Mouse (Mus musculus): ENCODE measurements at regions not wholly inside any gene's neighbourhood (a gene's known extent, or its start where the extent isn't known, plus 50 kb on each side); places are given as distances from the start of the nearest gene placed in this dataset.

DNA sequence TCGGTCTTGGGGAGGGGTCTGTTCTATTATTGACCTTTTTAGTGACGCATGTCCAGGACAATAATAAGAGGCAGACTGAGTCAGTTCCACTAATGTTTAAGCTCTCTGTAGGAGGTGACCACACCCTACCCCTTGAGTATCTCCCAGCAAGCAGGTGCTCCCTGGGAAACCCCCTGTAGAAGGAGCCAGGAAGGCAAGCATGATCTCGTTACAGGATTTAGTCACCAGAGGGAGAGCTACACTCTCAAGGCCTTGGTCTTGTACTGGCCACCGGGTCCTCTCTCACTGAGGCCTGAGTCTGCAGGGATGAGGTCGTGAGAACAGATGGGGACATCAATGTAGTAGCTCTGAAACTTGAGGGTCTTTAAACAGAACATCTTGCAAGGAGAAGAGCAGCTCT, 55.3 kb upstream of the Ccnd2 start:
- no peak for DNase-seq (ENCODE audit: low read depth, low spot score)

- no peak for DNase-seq (ENCODE audit: low read depth, low spot score)
Observed at GRCm38 (mm10) chr6:127213355-127213754, 61.4 kb upstream of the Ccnd2 start.

GRCm38 (mm10) chr6:127215915-127216314, 63.9 kb upstream of the Ccnd2 start:
- DNase-seq (ENCODE audit: low read depth, low spot score), result no peak

- DNase-seq (ENCODE audit: low read depth, low spot score), result peak; percentile 37
Observed at GRCm38 (mm10) chr6:127218634-127219445, 66.8 kb upstream of the Ccnd2 start.

DNA sequence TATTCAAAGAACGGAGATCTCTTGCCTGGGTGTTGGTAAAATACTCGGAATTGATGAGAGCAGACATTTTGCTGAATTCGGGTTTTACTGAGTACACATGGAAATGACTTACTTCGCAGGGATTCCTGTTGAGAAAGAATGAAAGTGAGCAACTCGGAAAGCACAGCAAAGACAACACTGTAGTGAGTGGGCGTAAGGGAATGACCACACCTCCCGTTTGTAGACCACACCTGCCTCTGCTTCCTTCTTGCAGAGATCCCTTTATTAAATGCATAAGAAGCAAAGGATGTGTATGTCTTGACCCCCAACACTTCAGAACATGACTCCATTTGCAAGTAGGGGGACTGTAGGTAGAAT, 67.4 kb upstream of the Ccnd2 start:
- no peak for DNase-seq (ENCODE audit: low read depth, low spot score)

DNA sequence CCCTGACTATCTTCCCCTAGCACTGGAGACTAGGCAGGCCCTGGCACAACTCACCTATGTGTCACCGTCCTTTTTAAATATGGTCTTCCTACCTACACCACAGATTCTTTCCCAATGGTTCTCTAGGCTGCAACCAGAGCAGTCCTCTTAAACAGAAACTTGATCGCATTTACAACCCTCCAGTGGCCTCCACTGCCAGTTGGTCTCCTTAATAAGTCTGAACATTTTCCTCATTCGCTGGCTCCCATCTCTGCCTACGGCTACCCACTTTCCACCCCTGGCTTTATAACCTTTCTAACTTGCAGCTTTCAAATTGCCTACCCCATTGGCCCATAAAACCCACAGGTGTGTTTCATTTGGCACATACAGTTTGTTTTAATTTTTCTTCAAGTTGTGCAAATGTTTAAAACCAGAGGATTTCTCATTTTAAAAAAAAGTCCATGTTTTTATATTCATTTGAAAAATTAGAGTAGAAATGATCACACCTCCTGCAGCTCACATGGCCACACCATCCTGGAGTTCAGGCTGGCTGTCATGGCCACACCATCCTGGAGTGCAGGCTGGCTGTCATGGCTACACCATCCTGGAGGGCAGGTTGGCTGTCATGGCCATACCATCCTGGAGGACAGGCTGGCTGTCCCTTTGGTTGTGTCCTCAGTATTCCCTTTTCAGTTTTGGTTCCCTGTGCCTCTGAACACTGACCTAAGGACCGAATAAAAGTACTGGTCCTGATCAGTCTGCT, 74.4 kb upstream of the Ccnd2 start:
- no peak for DNase-seq (ENCODE audit: low read depth, low spot score)

- peak; percentile 66 for DNase-seq (ENCODE audit: low read depth, low spot score)
Observed at GRCm38 (mm10) chr6:127236510-127237109, 84.6 kb upstream of the Ccnd2 start.

- DNase-seq (ENCODE audit: low read depth, low spot score), result no peak
Observed at GRCm38 (mm10) chr6:127237168-127237567, 85.2 kb upstream of the Ccnd2 start.

DNA sequence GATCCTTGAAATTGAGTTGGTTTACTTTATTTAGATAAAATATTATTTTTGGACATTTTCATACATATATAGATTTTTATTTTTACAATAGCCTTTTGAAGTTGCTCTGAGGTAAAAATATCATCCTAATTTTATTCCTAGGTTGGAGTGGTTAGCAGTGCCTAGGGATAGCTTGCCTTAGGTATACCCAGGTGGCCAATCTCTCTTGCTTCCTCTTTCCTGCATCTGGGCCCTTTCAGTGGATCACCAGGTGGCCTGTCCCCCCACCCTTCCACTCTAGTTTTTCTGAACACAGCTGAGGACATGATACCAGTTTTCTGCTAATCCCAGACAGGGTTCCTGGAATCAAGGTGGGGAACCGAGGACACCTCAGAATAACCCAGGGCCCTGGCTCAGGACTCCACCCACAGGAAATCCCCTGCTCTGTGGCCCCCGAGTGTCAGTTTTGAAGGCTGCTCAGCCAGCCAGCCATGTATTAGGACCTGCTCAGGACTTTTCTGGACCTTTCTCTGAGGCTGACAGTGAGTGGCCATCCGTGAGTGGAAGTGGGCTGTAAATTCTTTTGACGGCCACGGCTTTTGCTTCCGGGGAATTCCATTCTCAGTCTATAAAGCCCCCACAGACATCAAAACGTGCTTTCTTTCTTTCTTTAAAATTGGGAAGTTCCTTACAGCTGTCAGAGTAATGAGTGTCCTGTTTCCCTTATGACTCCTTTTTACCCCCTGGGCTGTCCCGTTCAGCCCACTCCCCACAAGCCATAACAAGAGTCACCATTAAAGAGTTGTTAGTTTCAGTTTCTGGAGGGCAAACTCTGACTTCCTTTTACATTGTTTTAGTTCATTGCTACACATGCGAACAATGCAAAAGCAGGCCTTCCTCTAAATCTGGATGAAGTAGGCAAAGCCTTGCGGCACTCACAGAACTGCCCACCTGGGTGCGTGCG, 87.8 kb upstream of the Ccnd2 start:
- DNase-seq (ENCODE audit: low read depth, low spot score), result no peak

DNA sequence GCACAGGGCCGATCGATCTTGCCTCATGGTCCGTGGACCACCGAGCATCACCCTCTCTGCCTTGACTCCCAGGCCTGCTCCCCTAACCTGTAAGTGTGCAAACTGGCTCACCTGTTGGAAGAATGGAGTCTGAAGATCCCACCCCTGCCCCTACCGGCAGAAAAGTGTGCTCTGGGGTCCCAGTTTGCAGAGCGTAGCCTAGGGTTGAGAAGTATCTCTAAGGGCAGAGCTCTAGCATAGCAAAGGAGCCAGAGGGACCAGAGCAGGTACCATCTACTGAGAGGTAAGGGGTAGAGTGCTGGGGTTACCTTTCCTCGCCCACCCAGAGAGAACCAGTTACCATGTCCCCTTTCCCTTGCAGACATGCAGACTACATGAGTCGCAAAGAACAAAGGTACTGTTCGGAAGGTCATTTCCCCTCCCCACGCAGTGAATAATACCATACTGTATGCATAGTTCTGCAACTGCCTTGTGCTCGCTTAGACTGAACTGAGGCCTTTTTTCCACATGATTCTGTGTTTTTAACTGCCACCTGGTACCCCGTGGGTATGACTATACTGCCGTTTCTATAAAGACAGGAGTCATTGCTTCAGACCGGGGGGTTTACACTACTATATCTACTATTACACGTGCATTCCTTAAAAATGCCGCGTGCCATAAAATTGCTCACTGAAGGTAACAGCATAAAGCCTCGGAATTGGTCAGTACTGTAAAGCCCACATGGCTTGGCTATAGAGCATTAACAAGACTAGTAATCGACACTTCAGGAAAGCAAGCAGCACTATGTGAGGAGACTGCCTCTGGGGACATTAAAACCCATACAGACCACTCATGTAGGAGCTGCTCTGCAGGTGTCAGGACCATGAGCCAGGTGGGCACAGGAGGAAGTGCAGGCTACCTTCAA, 88.7 kb upstream of the Ccnd2 start:
- DNase-seq (ENCODE audit: low read depth, low spot score), result no peak

GRCm38 (mm10) chr6:127241693-127242425, 89.9 kb upstream of the Ccnd2 start:
- no peak for DNase-seq (ENCODE audit: low read depth, low spot score)

DNA sequence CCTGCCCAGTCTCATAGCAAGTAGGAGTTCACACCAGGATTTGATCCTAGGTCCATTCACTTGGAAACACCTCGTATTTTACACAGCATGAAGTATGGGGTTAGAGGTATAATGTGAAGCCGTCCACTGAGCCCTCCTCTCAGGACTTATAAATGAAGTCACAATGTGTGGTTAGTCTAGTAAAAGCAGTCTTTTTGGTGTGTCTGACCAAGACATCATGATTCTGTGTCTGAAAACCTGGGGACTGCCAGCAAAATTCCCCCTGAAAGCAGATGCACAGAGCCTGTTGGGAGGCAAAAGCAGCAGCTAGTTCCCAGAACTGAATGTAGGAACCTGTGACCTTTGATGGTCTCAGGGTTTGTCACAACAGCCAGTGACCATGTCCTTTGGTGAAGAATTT, 91.0 kb upstream of the Ccnd2 start:
- DNase-seq (ENCODE audit: low read depth, low spot score), result no peak

- DNase-seq (ENCODE audit: low read depth, low spot score), result no peak
Observed at GRCm38 (mm10) chr6:127245814-127246440, 93.9 kb upstream of the Ccnd2 start.

- no peak for DNase-seq (ENCODE audit: low read depth, low spot score)
Observed at GRCm38 (mm10) chr6:127246730-127247129, 94.7 kb upstream of the Ccnd2 start.

DNA sequence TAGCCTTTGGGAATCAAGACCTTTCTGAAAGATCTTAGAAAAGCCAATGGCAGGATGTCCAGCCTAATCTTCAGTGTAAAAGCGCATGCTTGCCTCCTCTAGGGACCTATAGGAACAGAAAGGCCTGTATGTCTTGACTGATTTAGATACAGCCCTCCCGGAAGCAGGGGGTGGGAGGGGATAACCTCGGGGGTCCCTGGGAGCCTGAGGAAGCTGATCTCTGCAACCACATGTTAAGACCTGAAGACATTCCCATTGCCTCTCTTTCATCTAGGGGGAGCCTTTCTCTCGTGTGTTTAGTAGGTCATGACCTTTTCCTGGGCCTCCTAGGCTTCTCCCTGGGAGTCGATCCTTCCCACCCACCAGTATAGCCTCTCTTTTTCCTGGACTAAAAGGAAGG, 95.3 kb upstream of the Ccnd2 start:
- DNase-seq (ENCODE audit: low read depth, low spot score), result no peak

DNA sequence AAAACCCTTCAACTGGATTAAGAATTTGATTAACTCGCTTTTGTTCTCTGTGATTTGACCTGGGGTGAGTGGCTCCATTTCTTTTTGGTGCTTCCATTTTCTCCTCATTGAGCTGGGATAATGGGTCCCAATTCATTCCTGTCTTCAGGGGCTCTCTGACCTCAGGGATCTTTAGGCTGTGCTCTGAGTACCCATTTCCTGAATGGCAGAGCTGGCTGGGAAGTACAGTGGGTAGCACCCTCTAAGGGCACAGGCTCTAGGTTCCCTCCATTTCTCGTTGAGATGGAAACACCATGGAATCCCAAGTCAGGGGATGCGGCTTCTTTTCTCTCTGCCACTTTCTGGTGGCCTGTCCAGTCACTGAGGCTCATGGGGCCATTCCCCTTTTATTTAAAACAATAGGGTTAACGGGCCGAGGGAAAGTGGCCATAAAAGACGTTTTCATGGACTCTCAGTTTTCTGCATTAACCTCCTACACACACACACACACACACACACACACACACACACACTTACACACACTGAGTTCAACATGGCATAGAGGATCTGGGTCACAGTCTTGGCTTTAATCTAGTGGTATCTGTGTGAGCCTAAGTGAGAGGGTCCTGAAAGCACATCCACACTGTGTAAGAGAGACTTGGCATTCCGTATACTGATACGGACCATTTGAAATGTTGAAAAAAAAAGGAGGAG, 98.3 kb upstream of the Ccnd2 start:
- DNase-seq (ENCODE audit: low read depth, low spot score), result no peak

DNA sequence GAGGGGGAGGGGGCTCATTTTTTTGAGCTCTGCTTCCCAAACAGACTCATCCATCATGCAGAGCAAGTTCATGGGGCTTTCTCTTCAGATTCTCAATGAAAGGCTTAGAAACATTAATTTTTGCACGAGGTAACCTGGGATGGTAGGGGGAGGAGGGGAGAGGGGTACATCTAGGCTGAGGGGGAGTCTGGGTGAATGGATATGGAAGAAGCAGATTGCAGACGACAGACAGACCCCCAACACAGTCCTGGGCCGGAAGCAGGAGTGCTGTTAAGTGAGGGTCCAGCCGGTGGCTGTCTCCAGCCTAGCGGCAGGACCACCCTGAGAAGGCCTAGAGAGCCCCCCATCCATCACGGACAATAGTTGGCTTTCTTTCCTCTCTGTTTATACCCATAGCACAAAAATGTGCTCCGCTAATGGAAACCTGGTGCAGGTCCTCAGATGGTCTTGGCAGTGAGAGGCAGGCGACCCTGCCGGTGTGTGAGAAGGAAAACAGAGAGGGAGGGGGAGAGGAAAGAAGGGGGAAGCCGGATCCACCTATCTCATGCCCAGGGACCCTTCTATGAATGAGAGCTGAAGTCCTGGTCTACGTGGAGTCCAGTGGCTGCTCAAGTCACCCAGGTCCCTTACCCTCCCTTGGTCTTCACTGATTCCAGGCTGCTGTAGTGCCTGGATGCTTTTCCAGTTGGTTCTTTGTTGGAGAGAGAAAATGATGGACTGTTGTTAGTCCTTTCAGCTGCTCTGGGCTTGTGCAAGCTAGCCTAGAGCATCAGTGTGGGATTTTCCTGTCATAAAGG, 99.1 kb upstream of the Ccnd2 start:
- no peak for DNase-seq (ENCODE audit: low read depth, low spot score)

DNA sequence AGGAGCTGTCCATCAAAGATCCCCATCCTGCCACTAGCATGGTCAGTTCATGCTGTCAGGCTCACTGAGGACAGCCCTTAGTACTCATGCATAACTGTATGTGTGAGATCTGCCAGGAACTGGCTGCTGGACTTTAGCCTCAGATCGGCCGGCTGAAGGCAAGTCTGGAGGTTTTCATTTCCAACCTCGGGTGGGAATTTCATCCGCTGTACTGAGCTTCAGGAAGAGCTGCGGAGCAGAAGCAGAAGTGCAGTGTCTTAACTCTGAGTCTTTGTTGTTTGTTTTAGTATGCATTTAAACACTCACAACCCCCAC, 99.6 kb upstream of the Ccnd2 start:
- no peak for DNase-seq (ENCODE audit: low read depth, low spot score)

All from brain, adult 2 months (tissue).